15 mouse cellular contexts compared by ENCODE assay signal in the genomic region with DNA sequence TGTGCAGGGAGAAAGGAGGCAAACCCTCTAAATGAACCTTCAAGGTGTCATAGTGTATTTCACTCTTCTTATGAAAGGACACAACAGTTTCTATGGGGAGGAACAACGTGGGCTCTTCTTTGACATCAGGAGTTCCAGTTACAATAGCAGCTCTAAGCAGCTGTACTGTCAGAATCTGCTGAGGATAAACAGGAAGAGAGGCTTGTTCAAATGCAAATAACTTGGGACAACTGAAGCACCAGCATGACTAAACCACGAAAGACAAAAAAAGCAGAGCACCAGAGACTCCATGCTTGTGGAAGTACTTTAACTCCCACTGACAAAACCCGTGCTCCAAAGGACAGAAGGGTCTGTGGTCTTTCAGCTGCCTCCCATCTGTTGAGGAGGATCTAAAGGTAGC.
"Had no signal": no experiment of that assay in that cellular context is flagged by ENCODE, and none has a peak within 500 bp of the region (broad histone marks: within the 10 kb centered on the region; RNA-seq: fewer than 3 reads in every experiment).

No protein-coding gene starts in this region.

- H3K27me3 ChIP-seq: kidney, embryonic 15.5 days; liver, embryonic 13.5 days; midbrain, embryonic 12.5 days; midbrain, embryonic 15.5 days had no signal

- H3K4me2 ChIP-seq: kidney, embryonic 15.5 days; liver, embryonic 13.5 days; midbrain, embryonic 12.5 days; midbrain, embryonic 15.5 days had no signal

- DNase-seq: kidney, postnatal 10 days; kidney, postnatal 36 days; layer of hippocampus, postnatal 36 days; liver, embryonic 13.5 days; lung, adult 2 months; lung, postnatal 14 days; right cerebral cortex, postnatal 25 days; spleen, adult 18-20 months; thymus, adult 18-20 months; thymus, postnatal 36 days had no signal

- H3K4me3 ChIP-seq: kidney, embryonic 15.5 days; left cerebral cortex, adult 2 months; liver, embryonic 13.5 days; midbrain, embryonic 12.5 days; midbrain, embryonic 15.5 days had no signal

- H3K4me1 ChIP-seq: kidney, embryonic 15.5 days; liver, embryonic 13.5 days; midbrain, embryonic 12.5 days; midbrain, embryonic 15.5 days had no signal

- ATAC-seq: midbrain, embryonic 15.5 days had no signal

- H3K36me3 ChIP-seq: liver, embryonic 13.5 days; midbrain, embryonic 12.5 days had no signal

- H3K9ac ChIP-seq: kidney, embryonic 15.5 days; liver, embryonic 13.5 days; midbrain, embryonic 12.5 days; midbrain, embryonic 15.5 days had no signal

- H3K9me3 ChIP-seq: kidney, embryonic 15.5 days; liver, embryonic 13.5 days; midbrain, embryonic 12.5 days; midbrain, embryonic 15.5 days had no signal

- H3K27ac ChIP-seq: kidney, embryonic 15.5 days; left cerebral cortex, adult 2 months; liver, embryonic 13.5 days; macrophage; midbrain, embryonic 12.5 days; midbrain, embryonic 15.5 days had no signal
